Mouse (Mus musculus) lung, embryonic 16.5 days (tissue): ENCODE data around the gene Mfsd4b3. TPM values are rescaled to one million over a fixed set of nuclear protein-coding genes. Genes with fewer than 3 reads are reported as not detected.

ENCODE experiments used
- ATAC-seq: fragments of 200-750 bp; cut with Nextera tagmentation; 2 replicates; pipeline ENCODE4 v1.8.0; 2017; ENCODE audit warnings: low read depth, mild to moderate bottlenecking, moderate library complexity
- H3K27ac ChIP-seq: fragments of 300-500 bp; sonication (generic); 2 replicates; pipeline ENCODE4 v1.5.1; 2014; ENCODE audit warnings: mild to moderate bottlenecking, control low read depth, low read length
- H3K27me3 ChIP-seq: fragments of 300-500 bp; sonication (generic); 2 replicates; pipeline ENCODE4 v1.6.1; 2014; ENCODE audit warnings: low read depth, low read length, mixed read lengths; ENCODE audit not compliant: control insufficient read depth, insufficient read depth
- H3K36me3 ChIP-seq: fragments of 300-500 bp; sonication (generic); 2 replicates; pipeline ENCODE4 v1.6.1; 2014; ENCODE audit warnings: low read length; ENCODE audit not compliant: control insufficient read depth, insufficient read depth
- H3K4me1 ChIP-seq: fragments of 300-500 bp; sonication (generic); replicated peaks from 2 replicates; pipeline ENCODE4 v1.6.1; 2014; ENCODE audit warnings: low read length, mixed read lengths; ENCODE audit not compliant: control insufficient read depth, insufficient read depth
- H3K4me2 ChIP-seq: fragments of 300-500 bp; sonication (generic); 2 replicates; pipeline ENCODE4 v1.6.1; 2014; ENCODE audit warnings: low read depth, low read length, control low read depth
- H3K4me3 ChIP-seq: fragments of 300-500 bp; sonication (generic); 2 replicates; pipeline ENCODE4 v1.5.1; 2014; ENCODE audit warnings: mild to moderate bottlenecking, low read length, control low read depth
- H3K9ac ChIP-seq: fragments of 300-500 bp; sonication (generic); 2 replicates; pipeline ENCODE4 v1.6.1; 2014; ENCODE audit warnings: low read length, control low read depth
- H3K9me3 ChIP-seq: fragments of 300-500 bp; sonication (generic); 2 replicates; pipeline ENCODE4 v1.6.1; 2016; ENCODE audit warnings: low read length; ENCODE audit not compliant: control insufficient read depth
- WGBS: fragments of 180-500 bp; shearing (Covaris S2); extraction: QIAGEN DNeasy Blood & Tissue Kit; methylation state at CpG from one replicate; pipeline ENCODE4 v1.1.7; 2014; 5-methylcytosine and 5-hydroxymethylcytosine counted together
- polyA plus RNA-seq: library from polyadenylated mRNA; unstranded; fragments of >200 nt; fragmentation: Nextera tagmentation; extraction: Ambion mirVana; gene quantifications from 2 replicates; pipeline ENCODE4 v1.2.1, GENCODE M21; 2015

Mfsd4b3 gene
- polyA plus RNA-seq, 1 experiment from 2014 or later: 0.48 TPM

GRCm38 (mm10) chr10:39898874-39899371 lies 61.0 kb downstream of the Mfsd4b3 start, which contains the start of gene Mfsd4b4:
Gene Mfsd4b4, minus strand, starts transcription at chr10:39899238.
- Histone ChIP-seq H3K9ac (peak within 1 kb of the TSS; percentile 91), H3K27me3 (no peaks in the 10 kb centered on the region), H3K9me3 (no peaks in the 10 kb centered on the region), H3K27ac (peak within 1 kb of the TSS; percentile 85), H3K4me2 (peak within 1 kb of the TSS; percentile 94), H3K4me1 (peaks cover 5% of the 10 kb centered on the region), H3K36me3 (no peaks in the 10 kb centered on the region), H3K4me3 (peak within 1 kb of the TSS; percentile 78)
- under 1% methylated on average over 41 of the region's 41 CpGs for WGBS
- peak; percentile 98 for ATAC-seq

Other genes with a start within 250 kb of the Mfsd4b3 start
- gene Rev3l, start 228.0 kb downstream of the Mfsd4b3 start, polyA plus RNA-seq: 14.6 and 21.2 TPM in 2 replicates
- gene Mfsd4b4, start 60.9 kb downstream of the Mfsd4b3 start, polyA plus RNA-seq: 4.4 and 4.6 TPM in 2 replicates
- not detected in 2 replicates for gene Mfsd4b2, start 33.2 kb downstream of the Mfsd4b3 start, polyA plus RNA-seq
- gene Mfsd4b5, start 26.5 kb upstream of the Mfsd4b3 start, polyA plus RNA-seq: 0.06 TPM in 1 of 2 replicates, not detected in the other
- 0.13 and 0.33 TPM in 2 replicates for gene Mfsd4b1, start 65.1 kb upstream of the Mfsd4b3 start, polyA plus RNA-seq
- 5.0 and 7.8 TPM in 2 replicates for gene Slc16a10, start 182.1 kb upstream of the Mfsd4b3 start, polyA plus RNA-seq